Mouse (Mus musculus) brown adipose tissue, adult 24 weeks (tissue): ENCODE measurements around the gene Cacna1d. TPM values are rescaled to one million over a fixed set of nuclear protein-coding genes. Genes with fewer than 3 reads are reported as not detected.

Source experiments
- H3K27ac ChIP-seq: fragments of 200-500 bp; replicated peaks from 2 replicates; pipeline ENCODE4 v1.5.1; 2012; ENCODE audit warnings: low read depth, mild to moderate bottlenecking, low read length
- H3K4me1 ChIP-seq: fragments of 200-500 bp; 2 replicates; pipeline ENCODE4 v1.6.1; 2012; ENCODE audit warnings: low read length, mixed read lengths; ENCODE audit not compliant: control insufficient read depth, insufficient read depth, insufficient read length
- H3K4me3 ChIP-seq: fragments of 200-500 bp; 2 replicates; pipeline ENCODE4 v1.5.1; 2012; ENCODE audit warnings: low read depth, mild to moderate bottlenecking, low read length, moderate library complexity; ENCODE audit not compliant: insufficient read depth
- polyA plus RNA-seq: library from polyadenylated mRNA; stranded (reverse); fragments of >200 nt; gene quantifications from 2 replicates; pipeline ENCODE4 v1.2.4, GENCODE M21; 2012; ENCODE audit not compliant: missing spikeins, insufficient read depth, insufficient read length

Cacna1d gene
- polyA plus RNA-seq, 1 experiment = not detected

DNA sequence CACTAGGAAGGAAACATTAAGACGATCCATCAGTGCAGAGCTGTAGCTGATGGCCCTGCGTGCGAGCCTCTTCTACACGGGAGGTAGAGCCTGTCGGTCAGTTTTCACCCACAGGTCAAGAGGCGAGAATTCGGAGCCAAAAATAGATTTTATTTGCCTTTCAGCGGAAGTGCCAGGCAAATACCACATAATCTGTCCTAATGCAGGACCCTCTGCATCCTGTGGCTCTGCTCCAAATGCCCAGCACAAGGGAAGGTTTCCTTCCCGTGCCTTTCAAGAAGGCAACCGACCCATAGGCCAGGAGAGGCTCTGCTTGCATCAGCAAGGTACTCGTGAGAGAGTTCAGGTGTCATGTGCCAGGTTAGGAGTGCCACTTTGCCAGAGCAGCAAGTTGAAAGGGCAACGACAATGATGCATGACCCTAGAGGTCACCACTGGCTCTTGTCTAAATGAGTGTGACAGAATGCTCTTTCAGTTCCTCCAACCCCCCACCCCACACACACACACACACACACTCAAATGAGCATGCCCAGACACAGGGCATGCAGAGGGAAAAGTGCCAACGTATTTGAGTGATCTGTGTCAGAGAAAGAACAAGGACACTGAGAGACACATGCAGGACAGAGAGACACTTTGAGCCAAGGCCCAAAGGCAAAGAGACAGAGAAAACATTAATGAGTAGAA, 179.9 kb downstream of the Cacna1d start:
- Histone ChIP-seq H3K4me1 (no peaks in the 10 kb centered on the region; the same call in 1 of the 2 replicates), H3K27ac (no peak overlapping the region), H3K4me3 (no peak overlapping the region)

DNA sequence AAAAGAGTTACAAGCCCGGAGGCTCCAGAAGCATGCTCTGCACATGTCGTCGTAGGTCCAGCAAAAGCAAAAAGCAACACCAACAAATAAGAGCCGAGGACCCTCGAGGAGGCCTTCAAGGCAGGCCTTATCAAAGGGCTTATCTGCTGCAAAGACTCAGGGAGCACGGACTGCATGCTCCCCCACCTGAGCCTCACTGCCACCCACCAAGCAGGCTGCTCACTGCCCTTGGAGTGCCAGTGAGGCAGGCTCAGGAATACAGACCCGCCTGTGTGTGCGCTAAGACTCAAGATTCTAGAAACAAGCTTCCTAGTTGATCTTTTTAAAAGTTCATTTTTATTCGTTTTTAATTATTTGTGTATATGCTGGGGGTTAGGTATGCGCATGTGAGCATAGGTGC, 181.0 kb downstream of the Cacna1d start:
- Histone ChIP-seq H3K4me1 (no peaks in the 10 kb centered on the region; the same call in 1 of the 2 replicates), H3K27ac (no peak overlapping the region), H3K4me3 (no peak overlapping the region)

DNA sequence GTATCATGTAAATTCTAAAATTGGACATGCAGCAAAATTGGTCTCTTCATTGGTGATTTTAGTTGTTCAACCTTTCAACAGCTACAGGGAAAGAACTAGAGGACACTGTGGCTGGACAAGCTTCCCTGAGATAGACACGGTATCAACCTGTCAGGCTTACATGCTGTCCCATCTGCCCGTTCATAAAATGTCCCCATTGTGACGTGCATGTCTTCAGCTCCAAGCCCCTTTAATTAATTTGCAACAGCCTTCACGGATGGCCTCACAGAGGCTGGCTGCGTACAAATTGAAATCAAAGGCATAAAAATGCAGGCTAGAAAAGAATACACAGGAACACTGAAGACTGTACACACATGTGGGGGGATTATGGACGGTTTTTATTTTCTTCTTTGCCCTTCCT, 185.0 kb downstream of the Cacna1d start:
- H3K4me1 ChIP-seq = no peaks in the 10 kb centered on the region
- no peak overlapping the region for H3K4me3 ChIP-seq
- H3K27ac ChIP-seq = no peak overlapping the region

DNA sequence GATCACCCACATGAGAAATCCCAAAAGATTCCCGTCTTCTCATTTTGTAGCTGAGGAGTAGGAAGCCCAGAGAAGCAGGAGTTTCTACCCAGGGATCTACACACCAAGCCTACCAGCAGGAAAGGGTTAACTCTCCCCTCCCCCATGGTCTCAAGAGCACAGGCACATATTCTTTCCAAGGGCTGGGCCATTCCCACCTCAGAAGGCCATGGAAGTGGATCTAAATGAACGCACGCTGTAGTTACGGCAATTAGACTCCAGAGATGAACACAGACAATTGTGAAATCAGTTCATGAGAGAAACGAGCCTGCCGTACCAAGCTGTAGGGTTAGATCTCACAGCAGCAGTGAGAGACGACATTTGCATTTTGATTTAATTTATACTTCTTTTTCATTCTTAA, 191.3 kb downstream of the Cacna1d start:
- no peak overlapping the region for H3K27ac ChIP-seq
- H3K4me1 ChIP-seq = no peaks in the 10 kb centered on the region
- no peak overlapping the region for H3K4me3 ChIP-seq

DNA sequence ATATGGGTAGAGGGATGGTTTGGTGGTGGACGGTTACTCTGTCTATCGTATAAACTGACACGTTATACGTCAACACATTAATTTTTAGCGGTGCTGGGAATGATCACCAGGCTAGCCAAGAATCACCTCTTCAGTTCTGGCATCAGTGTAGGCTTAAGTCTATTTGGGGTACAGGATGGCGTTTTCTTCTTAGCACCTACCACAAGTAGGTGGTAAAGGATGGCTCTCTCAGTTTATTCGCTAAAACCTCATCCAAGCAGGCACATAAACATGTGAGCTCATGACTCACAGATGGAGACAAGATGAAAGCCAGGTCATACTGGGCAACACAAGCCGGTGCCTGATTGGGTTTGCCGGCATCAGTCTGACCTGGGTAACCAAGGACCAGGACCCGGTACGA, 193.8 kb downstream of the Cacna1d start:
- Histone ChIP-seq H3K4me3 (no peak overlapping the region), H3K4me1 (no peaks in the 10 kb centered on the region), H3K27ac (no peak overlapping the region)

DNA sequence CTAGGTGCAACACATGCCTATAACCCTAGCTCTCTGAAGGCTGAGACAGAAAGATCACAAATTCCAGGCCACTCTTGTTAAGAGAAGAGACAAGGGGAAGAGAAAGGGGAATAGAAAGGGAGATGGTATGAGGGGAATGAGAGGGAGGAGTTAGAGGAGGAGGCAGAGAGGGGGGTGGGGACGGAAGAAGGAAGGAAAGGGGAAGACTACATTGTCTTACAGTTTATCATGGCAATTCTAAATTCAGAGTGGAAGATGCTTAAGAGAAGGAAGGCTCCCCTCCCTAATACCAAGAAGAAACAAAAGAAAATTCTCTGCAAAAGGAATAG, 199.2 kb downstream of the Cacna1d start:
- H3K27ac ChIP-seq = no peak overlapping the region
- no peak overlapping the region for H3K4me3 ChIP-seq
- H3K4me1 ChIP-seq = no peaks in the 10 kb centered on the region

DNA sequence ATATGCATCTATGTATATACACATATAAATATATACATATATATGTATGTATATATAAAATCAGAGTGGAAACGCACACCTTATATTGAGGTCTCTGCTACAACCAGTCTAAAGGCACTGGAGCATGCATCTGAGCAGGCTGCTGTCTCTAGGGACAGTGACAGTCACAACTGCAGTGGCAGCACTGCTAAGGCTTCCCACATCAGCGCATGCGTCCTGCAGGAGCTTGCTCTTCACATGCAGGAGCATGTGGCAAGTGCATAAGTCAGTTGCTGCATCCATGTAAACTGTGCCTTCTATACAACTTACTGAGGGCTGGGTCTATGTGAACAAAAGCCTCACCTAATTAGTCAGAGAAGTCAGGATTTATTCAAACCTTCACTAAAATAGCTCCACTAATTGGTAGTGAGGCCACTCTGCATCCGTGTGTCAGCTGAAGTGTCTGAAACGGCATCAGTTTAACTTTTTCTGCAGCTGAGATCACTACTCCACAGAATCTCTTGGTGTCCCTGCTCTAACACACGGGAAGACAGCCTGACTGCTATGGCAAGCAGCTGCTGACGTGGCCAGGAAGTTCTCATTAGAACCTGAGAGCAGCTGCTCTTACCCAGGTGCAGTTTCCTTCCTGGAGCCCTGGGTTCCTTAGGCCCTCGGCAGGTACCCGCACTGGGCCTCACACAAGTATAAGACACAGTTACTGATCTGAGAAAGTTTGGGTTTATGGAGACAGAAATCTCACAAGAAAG, 199.7 kb downstream of the Cacna1d start:
- Histone ChIP-seq H3K27ac (no peak overlapping the region), H3K4me1 (no peaks in the 10 kb centered on the region)

DNA sequence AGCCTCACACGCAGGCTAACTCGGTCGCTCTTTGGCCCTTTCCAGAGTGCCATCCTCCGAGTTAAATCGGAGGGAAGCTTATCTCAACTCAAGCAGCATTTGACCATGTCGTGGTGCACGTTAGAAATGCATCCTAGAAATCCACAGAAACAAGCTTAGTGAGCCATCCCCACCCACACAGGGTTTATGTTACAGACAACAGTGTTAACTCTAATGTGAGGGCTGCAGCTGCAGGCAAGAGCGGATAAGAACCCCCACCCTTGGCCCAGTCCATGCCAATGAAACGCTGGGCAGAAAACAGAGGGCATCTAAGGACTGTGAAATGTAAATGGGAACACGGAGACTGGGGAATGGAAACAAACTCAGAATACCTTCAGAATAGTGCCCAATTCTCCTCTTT, 206.8 kb downstream of the Cacna1d start:
- H3K4me1 ChIP-seq = no peaks in the 10 kb centered on the region
- H3K4me3 ChIP-seq = no peak overlapping the region
- H3K27ac ChIP-seq = no peak overlapping the region

More for the DNA sequence above, 199.7 kb downstream of the Cacna1d start:
- H3K4me3 ChIP-seq = no peak overlapping the region

DNA sequence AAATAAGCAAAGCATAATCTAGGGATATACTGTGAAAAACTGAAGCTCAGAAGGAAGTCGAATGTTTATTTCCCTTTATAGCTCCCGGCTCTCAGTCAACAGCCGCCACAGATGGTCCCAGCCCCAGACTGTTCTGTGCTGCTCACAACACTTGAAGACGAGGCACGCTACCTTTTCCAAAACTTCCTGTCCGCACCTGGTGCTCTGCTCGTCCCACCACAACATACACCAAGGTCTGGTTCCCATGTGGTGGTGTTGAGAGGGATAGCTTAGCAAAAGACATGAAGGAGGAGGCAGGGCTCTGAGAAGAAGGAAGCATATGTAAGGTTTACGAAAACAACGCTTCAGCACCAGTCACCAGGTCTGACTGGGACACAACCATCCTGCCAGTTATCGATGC, 207.2 kb downstream of the Cacna1d start:
- no peaks in the 10 kb centered on the region for H3K4me1 ChIP-seq
- no peak overlapping the region for H3K27ac ChIP-seq

DNA sequence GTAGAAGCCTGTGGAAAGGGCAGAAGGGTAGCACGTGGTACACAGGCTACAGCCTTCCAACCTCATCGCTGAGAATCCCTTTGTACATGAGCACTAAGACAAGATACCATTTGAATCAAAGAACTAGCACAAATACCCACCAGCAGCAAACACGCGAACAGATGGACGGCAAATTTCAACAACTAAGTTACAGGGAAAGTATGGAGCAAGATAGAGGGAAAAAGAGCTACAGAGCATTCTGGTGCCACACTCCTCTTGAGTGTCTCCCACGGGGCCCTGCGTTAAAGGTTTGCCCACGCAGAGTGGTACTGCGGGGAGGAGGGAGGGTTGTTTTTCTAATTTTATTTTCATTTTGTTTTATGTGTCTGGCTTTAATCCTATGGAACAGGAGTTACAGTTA, 215.7 kb downstream of the Cacna1d start:
- H3K27ac ChIP-seq = no peak overlapping the region
- H3K4me3 ChIP-seq = no peak overlapping the region
- no peaks in the 10 kb centered on the region for H3K4me1 ChIP-seq

More for the DNA sequence above, 207.2 kb downstream of the Cacna1d start:
- H3K4me3 ChIP-seq = no peak overlapping the region

DNA sequence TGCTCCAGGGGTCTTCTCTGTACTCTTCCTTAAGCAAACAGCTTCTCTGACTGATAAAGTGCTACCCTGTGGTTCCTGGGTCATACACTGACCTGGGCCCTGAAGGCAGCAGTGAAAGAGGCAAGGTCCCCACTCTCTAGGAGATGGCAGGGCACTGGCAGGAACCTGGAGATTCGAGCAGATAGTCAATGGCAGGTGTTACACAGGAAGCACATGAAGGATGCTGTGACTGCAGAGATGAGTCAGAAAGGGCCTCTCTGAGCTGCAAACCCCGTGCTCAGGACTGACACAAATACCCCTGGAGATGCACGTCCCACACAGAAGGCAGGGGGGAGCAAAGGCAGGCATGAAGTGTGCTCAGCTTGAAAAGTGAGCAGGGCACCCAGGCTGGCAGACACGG, 218.3 kb downstream of the Cacna1d start:
- Histone ChIP-seq H3K4me1 (no peaks in the 10 kb centered on the region), H3K27ac (no peak overlapping the region), H3K4me3 (no peak overlapping the region)

DNA sequence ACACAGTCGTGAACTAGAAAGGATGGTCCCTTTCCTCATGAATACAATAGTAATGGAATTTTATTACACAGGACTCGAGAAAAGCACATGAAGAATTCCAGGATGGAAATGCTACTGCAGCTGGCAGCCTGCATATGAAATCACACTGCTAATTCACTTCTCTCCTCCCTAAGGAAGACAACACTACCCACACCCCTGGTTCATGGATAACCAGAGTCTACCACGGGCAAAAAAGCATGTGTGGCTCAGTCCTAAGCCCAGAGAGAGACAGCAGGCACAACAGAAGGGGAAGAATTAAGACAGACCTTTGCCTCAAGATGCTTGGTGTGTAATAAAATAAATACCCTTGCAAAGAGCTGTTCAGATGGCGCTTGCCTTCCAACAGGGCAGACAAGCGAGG, 218.7 kb downstream of the Cacna1d start:
- Histone ChIP-seq H3K4me3 (no peak overlapping the region), H3K4me1 (no peaks in the 10 kb centered on the region), H3K27ac (no peak overlapping the region)

DNA sequence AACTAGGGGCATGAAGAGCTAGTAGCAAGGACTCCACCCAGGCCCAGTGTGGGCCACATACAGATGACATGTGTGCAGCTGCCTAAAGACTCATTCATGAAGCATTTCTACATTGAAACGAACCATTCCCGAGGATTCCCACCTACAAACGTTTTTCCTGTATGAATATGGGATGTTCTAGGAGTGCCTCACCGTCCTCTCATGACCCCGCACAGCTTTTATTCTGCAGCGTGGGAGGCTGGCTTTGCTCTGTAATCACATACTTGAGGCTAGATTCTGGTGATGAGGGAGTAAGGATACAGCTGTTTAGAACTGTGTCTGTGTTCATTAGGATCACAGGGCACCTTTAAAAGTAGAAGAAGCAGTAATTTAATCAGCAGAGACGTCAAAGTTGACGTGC, 219.4 kb downstream of the Cacna1d start:
- Histone ChIP-seq H3K4me1 (no peaks in the 10 kb centered on the region), H3K4me3 (no peak overlapping the region), H3K27ac (no peak overlapping the region)

DNA sequence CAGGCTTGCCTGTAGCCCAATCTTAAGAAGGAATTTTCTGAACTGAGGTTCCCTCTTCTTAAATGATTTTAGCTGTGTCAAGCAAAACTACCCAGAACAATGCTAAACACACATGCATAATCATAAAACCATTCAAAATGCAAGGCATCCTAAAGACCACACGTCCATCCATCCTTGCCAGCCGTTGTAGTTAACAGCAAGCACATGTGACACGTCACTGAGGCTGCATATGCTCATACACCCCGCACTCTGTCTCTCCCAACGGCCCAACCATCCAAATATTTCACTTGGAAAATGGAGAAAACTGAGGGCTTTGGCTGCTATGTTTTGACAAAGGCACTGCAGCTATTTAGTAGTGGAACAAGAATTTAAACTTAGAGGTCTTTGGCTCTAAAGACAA, 220.9 kb downstream of the Cacna1d start:
- Histone ChIP-seq H3K4me1 (no peaks in the 10 kb centered on the region), H3K27ac (no peak overlapping the region), H3K4me3 (no peak overlapping the region)

DNA sequence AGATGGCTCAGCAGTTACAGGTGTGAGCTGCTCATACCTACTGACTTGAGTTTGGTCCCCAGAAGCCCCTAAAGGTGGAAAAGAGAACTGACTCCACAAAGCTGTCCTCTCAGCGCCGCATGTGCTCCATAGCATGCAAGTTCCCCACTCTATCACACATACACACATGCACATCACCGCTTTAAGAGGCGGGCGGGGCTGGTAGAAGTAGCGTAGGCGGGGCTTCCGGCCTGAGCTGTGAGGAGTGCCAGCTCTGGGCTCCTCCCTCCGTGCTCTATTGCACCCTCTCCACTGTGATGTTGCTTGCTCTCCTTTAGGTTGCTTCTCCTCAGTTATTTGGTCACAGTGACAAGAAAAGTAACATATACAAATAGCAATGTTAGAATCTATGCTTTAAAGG, 225.5 kb downstream of the Cacna1d start:
- no peaks in the 10 kb centered on the region for H3K4me1 ChIP-seq
- no peak overlapping the region for H3K27ac ChIP-seq

DNA sequence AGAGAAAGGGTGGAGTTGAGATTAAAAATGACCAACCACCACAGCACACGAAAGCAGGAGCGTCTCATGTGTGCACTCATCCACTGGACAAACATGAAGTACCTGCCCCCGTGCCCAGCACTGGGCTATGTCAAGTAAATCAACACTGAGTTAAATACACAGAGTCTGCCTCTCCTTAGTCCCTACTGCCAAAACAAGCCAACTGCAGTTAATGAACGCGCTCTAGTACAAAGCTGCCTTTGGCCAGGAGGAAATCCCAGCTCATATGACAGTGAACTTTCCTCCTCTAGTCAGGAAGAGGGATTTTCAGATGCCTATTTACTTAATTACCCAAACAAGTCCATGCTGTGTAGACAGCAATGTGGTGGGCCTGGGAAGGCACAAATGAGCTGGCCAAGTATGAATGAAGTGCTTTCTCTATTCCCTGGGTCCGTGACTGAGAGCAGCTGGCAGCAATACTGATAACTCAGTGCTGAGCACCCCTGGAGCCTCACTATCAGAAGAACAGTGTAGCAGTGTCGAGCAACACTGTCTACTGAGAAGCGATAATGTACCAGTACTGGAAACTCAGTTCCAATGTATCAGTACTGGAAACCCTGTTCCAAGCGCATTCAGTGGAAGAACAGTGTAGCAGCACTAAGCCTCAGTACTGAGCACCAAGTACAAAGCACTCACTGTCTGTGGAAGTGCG, 229.5 kb downstream of the Cacna1d start:
- no peak overlapping the region for H3K27ac ChIP-seq
- H3K4me3 ChIP-seq = no peak overlapping the region
- H3K4me1 ChIP-seq = no peaks in the 10 kb centered on the region

More for the DNA sequence above, 225.5 kb downstream of the Cacna1d start:
- H3K4me3 ChIP-seq = no peak overlapping the region
